Mouse (Mus musculus): ENCODE measurements around the gene Vmac. TPM values are rescaled to one million over a fixed set of nuclear protein-coding genes. Genes with fewer than 3 reads are reported as not detected.

Gene Vmac
- polyA plus RNA-seq, 1 experiment, result 32.8 TPM

- Histone ChIP-seq H3K36me3 (ENCODE audit: control insufficient read depth, insufficient read depth, low read length) (no peaks in the 10 kb centered on the region), H3K4me3 (ENCODE audit: insufficient read depth, low read depth, low read length) (no peak overlapping the region), H3K4me1 (ENCODE audit: control insufficient read depth, insufficient read depth, low read length) (no peaks in the 10 kb centered on the region), H3K27me3 (replicated peaks; ENCODE audit: control insufficient read depth, insufficient read depth, low read length) (no peaks in the 10 kb centered on the region), H3K27ac (ENCODE audit: insufficient read depth, low read depth, low read length) (no peak overlapping the region)
- no peak for DNase-seq
- TF ChIP-seq POLR2A (IDR thresholded peaks at IDR 0.05; ENCODE audit: low read depth, low read length) (no peak), CTCF (conservative IDR thresholded peaks at IDR 0.05; ENCODE audit: insufficient read depth, insufficient read length, low read depth, low read length) (no peak)
- WGBS, result 92% methylated on average over 2 of the region's 2 CpGs
Observed at GRCm38 (mm10) chr17:56688689-56689088, 29.1 kb downstream of the Vmac start.

DNA sequence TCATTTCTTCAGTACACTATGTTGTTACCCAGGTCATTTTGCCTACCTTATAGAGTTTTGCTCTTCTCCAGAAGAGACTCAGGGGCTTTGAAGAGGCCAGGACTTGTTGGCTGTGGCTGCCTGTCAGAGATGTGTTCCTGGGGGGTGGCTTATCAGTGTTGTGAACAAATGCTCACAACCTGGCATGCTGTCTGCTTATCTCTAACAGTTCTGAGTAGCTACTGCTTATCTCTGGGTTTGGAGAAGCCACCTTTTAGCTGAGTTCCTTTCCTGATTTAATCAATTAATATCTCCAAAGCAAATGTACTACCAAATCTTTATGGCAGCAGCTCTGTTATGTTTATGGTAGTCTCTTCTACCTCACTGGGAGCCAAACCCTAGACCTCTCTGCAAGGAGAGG is 29.8 kb downstream of the Vmac start:
- Histone ChIP-seq H3K36me3 (ENCODE audit: control insufficient read depth, insufficient read depth, low read length) (no peaks in the 10 kb centered on the region), H3K4me3 (ENCODE audit: insufficient read depth, low read depth, low read length) (no peak overlapping the region), H3K27me3 (replicated peaks; ENCODE audit: control insufficient read depth, insufficient read depth, low read length) (no peaks in the 10 kb centered on the region), H3K4me1 (ENCODE audit: control insufficient read depth, insufficient read depth, low read length) (no peaks in the 10 kb centered on the region), H3K27ac (ENCODE audit: insufficient read depth, low read depth, low read length) (no peak overlapping the region)
- DNase-seq, result no peak
- TF ChIP-seq CTCF (conservative IDR thresholded peaks at IDR 0.05; ENCODE audit: insufficient read depth, insufficient read length, low read depth, low read length), result no peak
- TF ChIP-seq POLR2A (IDR thresholded peaks at IDR 0.05; ENCODE audit: low read depth, low read length), result no peak

GRCm38 (mm10) chr17:56686801-56687200 is 31.0 kb downstream of the Vmac start:
- H3K27ac ChIP-seq (ENCODE audit: insufficient read depth, low read depth, low read length), result no peak overlapping the region
- peak; percentile 14 for DNase-seq
- H3K36me3 ChIP-seq (ENCODE audit: control insufficient read depth, insufficient read depth, low read length), result no peaks in the 10 kb centered on the region
- H3K27me3 ChIP-seq (replicated peaks; ENCODE audit: control insufficient read depth, insufficient read depth, low read length), result no peaks in the 10 kb centered on the region
- H3K4me3 ChIP-seq (ENCODE audit: insufficient read depth, low read depth, low read length), result no peak overlapping the region
- peaks cover 3% of the 10 kb centered on the region; the same call in 1 of the 2 replicates for H3K4me1 ChIP-seq (ENCODE audit: control insufficient read depth, insufficient read depth, low read length)
- WGBS, result 87% methylated on average over 4 of the region's 4 CpGs
- TF ChIP-seq CTCF (conservative IDR thresholded peaks at IDR 0.05; ENCODE audit: insufficient read depth, insufficient read length, low read depth, low read length) (no peak), POLR2A (IDR thresholded peaks at IDR 0.05; ENCODE audit: low read depth, low read length) (no peak)

DNA sequence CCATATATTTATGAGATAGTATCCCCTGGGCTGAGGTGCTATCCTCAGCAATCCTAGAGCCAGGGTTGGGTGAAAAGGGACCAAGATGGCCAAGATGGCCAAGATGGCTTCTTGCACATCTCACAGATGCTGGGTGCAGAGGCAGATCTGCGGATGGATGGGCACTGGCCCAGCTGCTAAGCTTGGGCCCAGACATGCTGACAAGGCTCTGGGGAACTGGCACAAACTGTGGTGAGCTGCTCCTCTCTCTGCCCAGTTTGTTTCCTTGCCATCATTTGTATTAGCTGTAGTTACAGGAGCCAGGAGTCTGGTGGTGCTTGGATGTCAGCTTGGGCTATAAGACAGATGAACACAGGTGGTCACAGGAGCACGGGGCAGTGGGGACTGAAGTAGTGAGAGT is 33.2 kb downstream of the Vmac start:
- Histone ChIP-seq H3K4me1 (ENCODE audit: control insufficient read depth, insufficient read depth, low read length) (peaks cover 3% of the 10 kb centered on the region; the same call in 1 of the 2 replicates), H3K4me3 (ENCODE audit: insufficient read depth, low read depth, low read length) (no peak overlapping the region), H3K27me3 (replicated peaks; ENCODE audit: control insufficient read depth, insufficient read depth, low read length) (no peaks in the 10 kb centered on the region), H3K36me3 (ENCODE audit: control insufficient read depth, insufficient read depth, low read length) (no peaks in the 10 kb centered on the region), H3K27ac (ENCODE audit: insufficient read depth, low read depth, low read length) (no peak overlapping the region)
- whole genome bisulfite sequencing, result 75% methylated on average over 2 of the region's 2 CpGs
- no peak for DNase-seq
- TF ChIP-seq POLR2A (IDR thresholded peaks at IDR 0.05; ENCODE audit: low read depth, low read length), result no peak
- no peak for TF ChIP-seq CTCF (conservative IDR thresholded peaks at IDR 0.05; ENCODE audit: insufficient read depth, insufficient read length, low read depth, low read length)

DNA sequence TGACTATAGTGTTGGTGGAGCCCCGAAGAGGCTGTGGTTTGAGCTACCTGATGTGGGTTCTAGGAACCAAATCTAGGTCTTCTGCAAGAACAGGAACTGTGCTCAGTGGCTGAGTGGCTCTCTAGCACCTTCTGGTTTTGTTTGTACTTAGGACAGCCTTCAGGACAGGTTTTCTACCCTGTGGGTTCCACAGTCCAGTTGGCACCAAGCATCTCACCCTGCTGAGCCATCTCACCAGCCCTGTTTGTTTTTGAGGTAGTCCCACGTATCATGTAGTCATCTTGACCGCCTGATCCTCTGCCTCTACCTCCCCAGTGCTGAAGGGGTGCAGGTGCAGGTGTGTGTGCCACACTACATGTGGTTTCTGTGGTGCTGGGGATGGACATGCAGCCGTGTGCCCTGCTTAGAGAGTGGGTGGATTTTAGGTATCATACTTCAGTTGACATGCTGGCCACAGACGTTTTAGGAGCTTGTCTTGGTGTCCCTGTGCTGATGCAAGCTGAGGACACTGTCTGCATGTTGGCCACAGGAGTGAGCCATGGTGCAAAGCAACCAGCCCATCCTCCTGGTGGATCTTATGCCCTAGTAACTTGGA is 34.2 kb downstream of the Vmac start:
- no peak overlapping the region for H3K4me3 ChIP-seq (ENCODE audit: insufficient read depth, low read depth, low read length)
- H3K36me3 ChIP-seq (ENCODE audit: control insufficient read depth, insufficient read depth, low read length), result no peaks in the 10 kb centered on the region
- 63% methylated on average over 5 of the region's 5 CpGs for WGBS
- TF ChIP-seq POLR2A (IDR thresholded peaks at IDR 0.05; ENCODE audit: low read depth, low read length), result no peak
- TF ChIP-seq CTCF (conservative IDR thresholded peaks at IDR 0.05; ENCODE audit: insufficient read depth, insufficient read length, low read depth, low read length), result no peak
- H3K27me3 ChIP-seq (replicated peaks; ENCODE audit: control insufficient read depth, insufficient read depth, low read length), result no peaks in the 10 kb centered on the region
- DNase-seq, result peak; percentile 38
- peaks cover 3% of the 10 kb centered on the region; the same call in 1 of the 2 replicates for H3K4me1 ChIP-seq (ENCODE audit: control insufficient read depth, insufficient read depth, low read length)
- no peak overlapping the region for H3K27ac ChIP-seq (ENCODE audit: insufficient read depth, low read depth, low read length)

DNA sequence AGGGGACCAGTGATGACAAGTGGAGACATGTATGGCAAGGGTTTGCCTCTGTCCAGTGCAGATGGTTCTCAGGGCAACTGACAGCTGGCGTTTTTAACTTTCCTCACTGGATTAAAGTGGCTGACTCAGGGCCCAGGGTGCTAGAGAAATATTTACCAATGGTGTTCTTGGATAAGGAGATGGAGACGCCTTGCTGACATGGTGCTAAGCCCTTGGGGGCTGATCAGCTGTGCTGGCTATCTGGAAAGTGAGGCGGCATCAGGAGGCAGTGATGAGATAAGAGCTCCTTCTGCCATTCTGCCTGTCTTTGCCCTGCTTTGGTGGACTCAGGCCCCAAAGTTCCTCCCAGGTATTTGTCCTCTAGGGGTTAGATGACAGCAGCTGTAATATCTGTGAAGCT is 34.9 kb downstream of the Vmac start:
- no peaks in the 10 kb centered on the region for H3K36me3 ChIP-seq (ENCODE audit: control insufficient read depth, insufficient read depth, low read length)
- WGBS, result 52% methylated on average over 3 of the region's 3 CpGs
- H3K27ac ChIP-seq (ENCODE audit: insufficient read depth, low read depth, low read length), result no peak overlapping the region

GRCm38 (mm10) chr17:56681791-56682190 is 36.0 kb downstream of the Vmac start:
- H3K27ac ChIP-seq (ENCODE audit: insufficient read depth, low read depth, low read length), result no peak overlapping the region
- DNase-seq, result no peak
- H3K4me1 ChIP-seq (ENCODE audit: control insufficient read depth, insufficient read depth, low read length), result peaks cover 3% of the 10 kb centered on the region; the same call in 1 of the 2 replicates
- 66% methylated on average over 4 of the region's 4 CpGs for WGBS
- no peak overlapping the region for H3K4me3 ChIP-seq (ENCODE audit: insufficient read depth, low read depth, low read length)
- no peaks in the 10 kb centered on the region for H3K27me3 ChIP-seq (replicated peaks; ENCODE audit: control insufficient read depth, insufficient read depth, low read length)
- TF ChIP-seq CTCF (conservative IDR thresholded peaks at IDR 0.05; ENCODE audit: insufficient read depth, insufficient read length, low read depth, low read length) (no peak), POLR2A (IDR thresholded peaks at IDR 0.05; ENCODE audit: low read depth, low read length) (no peak)
- no peaks in the 10 kb centered on the region for H3K36me3 ChIP-seq (ENCODE audit: control insufficient read depth, insufficient read depth, low read length)

More for the DNA sequence above, 34.9 kb downstream of the Vmac start:
- H3K27me3 ChIP-seq (replicated peaks; ENCODE audit: control insufficient read depth, insufficient read depth, low read length), result no peaks in the 10 kb centered on the region
- peaks cover 3% of the 10 kb centered on the region; the same call in 1 of the 2 replicates for H3K4me1 ChIP-seq (ENCODE audit: control insufficient read depth, insufficient read depth, low read length)
- TF ChIP-seq CTCF (conservative IDR thresholded peaks at IDR 0.05; ENCODE audit: insufficient read depth, insufficient read length, low read depth, low read length) (no peak), POLR2A (IDR thresholded peaks at IDR 0.05; ENCODE audit: low read depth, low read length) (no peak)
- H3K4me3 ChIP-seq (ENCODE audit: insufficient read depth, low read depth, low read length), result no peak overlapping the region
- DNase-seq, result no peak
